Mouse (Mus musculus): ENCODE measurements around the gene RPS10-NUDT3.

RPS10-NUDT3 gene

GRCm38 (mm10) chr17:27554062-27554960, 80.7 kb downstream of the RPS10-NUDT3 start:
- DNase-seq (ENCODE audit: low spot score in 2 of 2) = no peak

- DNase-seq (ENCODE audit: low spot score in 2 of 2) = no peak
Observed at GRCm38 (mm10) chr17:27552215-27553201, 82.5 kb downstream of the RPS10-NUDT3 start.

- DNase-seq (ENCODE audit: low spot score in 2 of 2) = no peak
Observed at GRCm38 (mm10) chr17:27551393-27551940, 83.6 kb downstream of the RPS10-NUDT3 start.

GRCm38 (mm10) chr17:27549234-27549633, 85.8 kb downstream of the RPS10-NUDT3 start:
- DNase-seq (ENCODE audit: low spot score in 2 of 2) = no peak

- peak; percentile 44 to 59 for DNase-seq (ENCODE audit: low spot score in 2 of 2)
Observed at GRCm38 (mm10) chr17:27547253-27547868, 87.7 kb downstream of the RPS10-NUDT3 start.

GRCm38 (mm10) chr17:27546574-27547085, 88.4 kb downstream of the RPS10-NUDT3 start:
- no peak for DNase-seq (ENCODE audit: low spot score in 2 of 2)

- no peak for DNase-seq (ENCODE audit: low spot score in 2 of 2)
Observed at GRCm38 (mm10) chr17:27545991-27546390, 89.0 kb downstream of the RPS10-NUDT3 start.

- DNase-seq (ENCODE audit: low spot score in 2 of 2) = no peak
Observed at GRCm38 (mm10) chr17:27544551-27544950, 90.5 kb downstream of the RPS10-NUDT3 start.

GRCm38 (mm10) chr17:27541984-27542383, 93.0 kb downstream of the RPS10-NUDT3 start:
- no peak for DNase-seq (ENCODE audit: low spot score in 2 of 2)

GRCm38 (mm10) chr17:27541261-27541660, 93.8 kb downstream of the RPS10-NUDT3 start:
- no peak for DNase-seq (ENCODE audit: low spot score in 2 of 2)

GRCm38 (mm10) chr17:27534718-27535117, 100.3 kb downstream of the RPS10-NUDT3 start:
- peak; percentile 64 to 79 for DNase-seq (ENCODE audit: low spot score in 2 of 2)

- DNase-seq (ENCODE audit: low spot score in 2 of 2) = no peak
Observed at GRCm38 (mm10) chr17:27533354-27533753, 101.7 kb downstream of the RPS10-NUDT3 start.

GRCm38 (mm10) chr17:27532095-27532494, 102.9 kb downstream of the RPS10-NUDT3 start:
- DNase-seq (ENCODE audit: low spot score in 2 of 2) = no peak
